Comparison of ENCODE assay signal across 8 mouse cellular contexts in genomic region chr2:27425751-27426405, GRCm38 (mm10). TPM values are rescaled to one million over a fixed set of nuclear protein-coding genes. Genes with fewer than 3 reads are reported as not detected.
DNase-seq lines count a peak whose midpoint lies in the region; ATAC-seq and TF ChIP-seq lines count a peak whose summit lies in the region.

No protein-coding gene starts in this region.

- 0 out of 2 replicates have a peak, but pooled peaks have one; percentile 3 for ATAC-seq in heart, embryonic 12.5 days (ENCODE audit: insufficient number of reproducible peaks, low FRiP score)
- ATAC-seq in midbrain, embryonic 14.5 days (ENCODE audit: low FRiP score, low TSS enrichment) = no peak

- H3K9me3 ChIP-seq in heart, embryonic 12.5 days (replicated peaks) = no peaks in the 10 kb centered on the region
- H3K9me3 ChIP-seq in midbrain, embryonic 14.5 days (ENCODE audit: control insufficient read depth, low read length) = no peaks in the 10 kb centered on the region

- H3K4me1 ChIP-seq in heart, embryonic 12.5 days (replicated peaks) = peaks cover 32% of the 10 kb centered on the region
- peaks cover 43% of the 10 kb centered on the region for H3K4me1 ChIP-seq in midbrain, embryonic 14.5 days (ENCODE audit: control insufficient read depth, insufficient read depth, low read length)

- H3K4me2 ChIP-seq in heart, embryonic 12.5 days = peak overlapping the region; percentile 99
- H3K4me2 ChIP-seq in midbrain, embryonic 14.5 days (ENCODE audit: low read length) = peak overlapping the region; percentile 94

- under 1% methylated on average over 56 of the region's 60 CpGs for WGBS in heart, embryonic 12.5 days
- whole genome bisulfite sequencing in midbrain, embryonic 14.5 days = under 1% methylated on average over 60 of the region's 60 CpGs

- H3K27me3 ChIP-seq in heart, embryonic 12.5 days (replicated peaks) = peaks cover 10% of the 10 kb centered on the region; the same call in 1 of the 2 replicates
- no peaks in the 10 kb centered on the region for H3K27me3 ChIP-seq in midbrain, embryonic 14.5 days (ENCODE audit: control insufficient read depth, insufficient read depth, low read length)

- H3K36me3 ChIP-seq in heart, embryonic 12.5 days = no peaks in the 10 kb centered on the region
- H3K36me3 ChIP-seq in midbrain, embryonic 14.5 days (ENCODE audit: control insufficient read depth, insufficient read depth, low read length) = no peaks in the 10 kb centered on the region

- H3K9ac ChIP-seq in heart, embryonic 12.5 days = peak overlapping the region; percentile 87
- peak overlapping the region; percentile 91 for H3K9ac ChIP-seq in midbrain, embryonic 14.5 days (replicated peaks; ENCODE audit: low read length)

- peak overlapping the region; percentile 76 for H3K4me3 ChIP-seq in layer of hippocampus, adult 2 months
- H3K4me3 ChIP-seq in heart, embryonic 12.5 days = peak overlapping the region; percentile 73
- peak overlapping the region; percentile 92 for H3K4me3 ChIP-seq in midbrain, embryonic 14.5 days (replicated peaks; ENCODE audit: low read depth, low read length)

- DNase-seq in layer of hippocampus, adult 2 months (ENCODE audit: low spot score in 2 of 2) = no peak
- DNase-seq in layer of hippocampus, adult 18-20 months (ENCODE audit: low spot score in 2 of 2) = no peak
- peak; percentile 33 to 62 for DNase-seq in adrenal gland, postnatal 36 days
- peak; percentile 53 to 68 for DNase-seq in kidney, postnatal 4 days
- DNase-seq in midbrain, embryonic 14.5 days = peak; percentile 62
- peak; percentile 70 for DNase-seq in thymus, postnatal 4 days
- DNase-seq in urinary bladder, postnatal 36 days (ENCODE audit: low spot score in 2 of 2) = no peak

- peak overlapping the region; percentile 48; the same call in 1 of the 2 replicates for H3K27ac ChIP-seq in layer of hippocampus, adult 2 months
- H3K27ac ChIP-seq in heart, embryonic 12.5 days (ENCODE audit: poor library complexity, severe bottlenecking) = peak overlapping the region; percentile 26; the same call in 1 of the 2 replicates
- peak overlapping the region; percentile 79 for H3K27ac ChIP-seq in midbrain, embryonic 14.5 days (replicated peaks; ENCODE audit: low read depth, low read length)

- TF ChIP-seq CTCF in layer of hippocampus, adult 2 months (conservative IDR thresholded peaks at IDR 0.05) = no peak

RNA-seq across cellular contexts. Expression of gene Vav2, which starts 1.0 kb away (rescaled TPM):
- total RNA-seq in layer of hippocampus, adult 2 months (2021) = 10 to 100 TPM; 10.9 to 11.0 TPM
- total RNA-seq in layer of hippocampus, adult 18-20 months (2021) = 1 to 10 TPM; 7.8 to 9.2 TPM
- total RNA-seq in adrenal gland, postnatal 36 days (2021) = 10 to 100 TPM; 23.1 to 31.9 TPM
- 4.5 and 5.4 TPM in 2 replicates for polyA plus RNA-seq in heart, embryonic 12.5 days (2016; fragmentation: Nextera tagmentation; extraction: Ambion mirVana)
- 14.1 and 16.4 TPM in 2 replicates for polyA plus RNA-seq in midbrain, embryonic 14.5 days (2014; fragmentation: Nextera tagmentation; extraction: Ambion mirVana)

RNA-seq across cellular contexts. Expression of gene Brd3os, which starts 16.2 kb away (rescaled TPM):
- total RNA-seq in layer of hippocampus, adult 2 months (2021) = 10 to 100 TPM; 23.6 to 24.5 TPM
- 10 to 100 TPM; 21.6 to 24.3 TPM for total RNA-seq in layer of hippocampus, adult 18-20 months (2021)
- total RNA-seq in adrenal gland, postnatal 36 days (2021) = 10 to 100 TPM in 1 of 2 experiments, 1 to 10 TPM in 1; 9.2 to 11.4 TPM
- polyA plus RNA-seq in heart, embryonic 12.5 days (2016; fragmentation: Nextera tagmentation; extraction: Ambion mirVana) = 2.9 and 3.2 TPM in 2 replicates
- 37.8 and 45.1 TPM in 2 replicates for polyA plus RNA-seq in midbrain, embryonic 14.5 days (2014; fragmentation: Nextera tagmentation; extraction: Ambion mirVana)

Comparison
In these comparisons a context has a peak if more than half of its experiments do, and no peak if none do; other contexts are left out.
1. DNase-seq: peak in adrenal gland, postnatal 36 days (2 of 2), kidney, postnatal 4 days (2 of 2), midbrain, embryonic 14.5 days (single experiment) and thymus, postnatal 4 days (single experiment); none in layer of hippocampus, adult 2 months (0 of 2), layer of hippocampus, adult 18-20 months (0 of 2) and urinary bladder, postnatal 36 days (0 of 2).
2. H3K27ac ChIP-seq: peak in every context shown above with its lines; median percentile 79 in midbrain, embryonic 14.5 days; 48 in layer of hippocampus, adult 2 months; 26 in heart, embryonic 12.5 days.
3. Peak in every context shown above with its lines, with median percentiles within 50 percentile points of each other: H3K4me3 ChIP-seq.